In genomic region chr15:21437924-21438323, GRCm38 (mm10) we compare ENCODE assay signal across 19 mouse cellular contexts.
A peak's percentile ranks its signal among the peaks of the same experiment; 100 is the strongest.
DNase-seq lines count a peak whose midpoint lies in the region; ATAC-seq and TF ChIP-seq lines count a peak whose summit lies in the region.
"Had no signal": no experiment of that assay in that cellular context is flagged by ENCODE, and none has a peak within 500 bp of the region (broad histone marks: within the 10 kb centered on the region; RNA-seq: fewer than 3 reads in every experiment).

No protein-coding gene starts in this region.

- H3K36me3 ChIP-seq in hindbrain, embryonic 11.5 days (ENCODE audit: control insufficient read depth, insufficient read depth, low read length) = no peaks in the 10 kb centered on the region
- no peaks in the 10 kb centered on the region for H3K36me3 ChIP-seq in hindbrain, embryonic 13.5 days
- H3K36me3 ChIP-seq in midbrain, embryonic 12.5 days = no peaks in the 10 kb centered on the region
- no peaks in the 10 kb centered on the region for H3K36me3 ChIP-seq in midbrain, embryonic 10.5 days
- H3K36me3 ChIP-seq: embryonic facial prominence, embryonic 13.5 days; forebrain, embryonic 12.5 days; heart, embryonic 10.5 days had no signal

- no peak overlapping the region for H3K27ac ChIP-seq in hindbrain, embryonic 11.5 days (ENCODE audit: low read depth, low read length)
- no peak overlapping the region for H3K27ac ChIP-seq in hindbrain, embryonic 13.5 days
- H3K27ac ChIP-seq in midbrain, embryonic 12.5 days (replicated peaks) = no peak overlapping the region
- no peak overlapping the region for H3K27ac ChIP-seq in midbrain, embryonic 10.5 days (replicated peaks)
- H3K27ac ChIP-seq: embryonic facial prominence, embryonic 13.5 days; forebrain, embryonic 12.5 days; gastrocnemius, adult 2 months; heart, embryonic 10.5 days had no signal

- peak; percentile 50 for ATAC-seq in hindbrain, embryonic 11.5 days (ENCODE audit: low FRiP score)
- ATAC-seq in hindbrain, embryonic 13.5 days (ENCODE audit: low FRiP score) = no peak
- ATAC-seq in midbrain, embryonic 12.5 days (ENCODE audit: low FRiP score, low read depth) = peak; percentile 62; the same call in 1 of the 2 replicates
- ATAC-seq: forebrain, postnatal 0 days had no signal

- TF ChIP-seq POLR2A in brain, embryonic 14.5 days (IDR thresholded peaks at IDR 0.05; ENCODE audit: borderline replicate concordance, extremely low read depth, insufficient read depth, insufficient read length, poor library complexity, severe bottlenecking) = no peak

- no peak overlapping the region for H3K4me3 ChIP-seq in hindbrain, embryonic 11.5 days (ENCODE audit: low read depth, low read length)
- no peak overlapping the region for H3K4me3 ChIP-seq in hindbrain, embryonic 13.5 days
- H3K4me3 ChIP-seq in midbrain, embryonic 12.5 days = no peak overlapping the region
- no peak overlapping the region for H3K4me3 ChIP-seq in midbrain, embryonic 10.5 days
- H3K4me3 ChIP-seq: embryonic facial prominence, embryonic 13.5 days; forebrain, embryonic 12.5 days; gastrocnemius, adult 2 months; heart, embryonic 10.5 days had no signal

- no peak overlapping the region for H3K9ac ChIP-seq in hindbrain, embryonic 11.5 days (ENCODE audit: low read depth, low read length)
- no peak overlapping the region for H3K9ac ChIP-seq in hindbrain, embryonic 13.5 days
- H3K9ac ChIP-seq in midbrain, embryonic 12.5 days (replicated peaks) = no peak overlapping the region
- H3K9ac ChIP-seq: embryonic facial prominence, embryonic 13.5 days; forebrain, embryonic 12.5 days; forebrain, postnatal 0 days had no signal

- no peaks in the 10 kb centered on the region for H3K9me3 ChIP-seq in hindbrain, embryonic 11.5 days (ENCODE audit: control insufficient read depth, low read length)
- H3K9me3 ChIP-seq in hindbrain, embryonic 13.5 days = no peaks in the 10 kb centered on the region
- no peaks in the 10 kb centered on the region for H3K9me3 ChIP-seq in midbrain, embryonic 12.5 days
- no peaks in the 10 kb centered on the region for H3K9me3 ChIP-seq in midbrain, embryonic 10.5 days (replicated peaks)
- H3K9me3 ChIP-seq: embryonic facial prominence, embryonic 13.5 days; forebrain, embryonic 12.5 days; heart, embryonic 10.5 days had no signal

- H3K4me2 ChIP-seq in hindbrain, embryonic 11.5 days (replicated peaks; ENCODE audit: low read depth, low read length) = no peak overlapping the region
- no peak overlapping the region for H3K4me2 ChIP-seq in hindbrain, embryonic 13.5 days
- H3K4me2 ChIP-seq in midbrain, embryonic 12.5 days (replicated peaks) = no peak overlapping the region
- H3K4me2 ChIP-seq: embryonic facial prominence, embryonic 13.5 days; forebrain, embryonic 12.5 days had no signal

- DNase-seq in hindbrain, embryonic 11.5 days (ENCODE audit: low spot score) = no peak
- DNase-seq in midbrain, embryonic 10.5 days (ENCODE audit: low spot score) = no peak
- DNase-seq in brain, embryonic 14.5 days (ENCODE audit: low read depth) = peak; percentile 24
- peak; percentile 31 for DNase-seq in retina, embryonic 14.5 days (ENCODE audit: low spot score)
- DNase-seq in cerebellum, postnatal 25 days = no peak
- DNase-seq: adrenal gland, postnatal 10 days; cerebellum, adult 11-12 months; cerebellum, adult 9-10 months; cerebellum, postnatal 36 days; forebrain, postnatal 0 days; gastrocnemius, adult 2 months; gastrocnemius, postnatal 25 days; heart, postnatal 10 days; heart, postnatal 4 days had no signal

- no peaks in the 10 kb centered on the region for H3K27me3 ChIP-seq in hindbrain, embryonic 11.5 days (ENCODE audit: control insufficient read depth, insufficient read depth, low read length)
- H3K27me3 ChIP-seq in hindbrain, embryonic 13.5 days = no peaks in the 10 kb centered on the region
- H3K27me3 ChIP-seq in midbrain, embryonic 12.5 days = no peaks in the 10 kb centered on the region
- H3K27me3 ChIP-seq in midbrain, embryonic 10.5 days (ENCODE audit: low read depth, poor library complexity, severe bottlenecking) = no peaks in the 10 kb centered on the region
- H3K27me3 ChIP-seq: embryonic facial prominence, embryonic 13.5 days; forebrain, embryonic 12.5 days had no signal

- no peaks in the 10 kb centered on the region for H3K4me1 ChIP-seq in hindbrain, embryonic 11.5 days (replicated peaks; ENCODE audit: control insufficient read depth, insufficient read depth, low read length)
- H3K4me1 ChIP-seq in hindbrain, embryonic 13.5 days (replicated peaks) = no peaks in the 10 kb centered on the region; the same call in 1 of the 2 replicates
- no peaks in the 10 kb centered on the region for H3K4me1 ChIP-seq in midbrain, embryonic 12.5 days
- peaks cover 5% of the 10 kb centered on the region for H3K4me1 ChIP-seq in midbrain, embryonic 10.5 days
- H3K4me1 ChIP-seq: embryonic facial prominence, embryonic 13.5 days; forebrain, embryonic 12.5 days; heart, embryonic 10.5 days had no signal

- no peak for TF ChIP-seq CTCF in brain, embryonic 14.5 days (IDR thresholded peaks at IDR 0.05; ENCODE audit: borderline replicate concordance, extremely low read depth, insufficient read depth, insufficient read length)

Comparison
In these comparisons a context has a peak if more than half of its experiments do, and no peak if none do; other contexts are left out.
1. DNase-seq: peak in brain, embryonic 14.5 days (single experiment) and retina, embryonic 14.5 days (single experiment); none in hindbrain, embryonic 11.5 days (single experiment), midbrain, embryonic 10.5 days (single experiment) and cerebellum, postnatal 25 days (0 of 2).